Mouse (Mus musculus): ENCODE data around the gene Cerk.
"Not testable (repeated sequence)": the region's sequence is repeated elsewhere in the genome, so short reads cannot be mapped to it uniquely, and the experiment has no call there.

Cerk gene

GRCm38 (mm10) chr15:86206385-86206784 is 20.4 kb upstream of the Cerk start:
- DNase-seq (ENCODE audit: low spot score in 2 of 2): no peak

- peak; percentile 75 to 84 for DNase-seq (ENCODE audit: low spot score in 2 of 2)
These were observed 19.4 kb upstream of the Cerk start for GRCm38 (mm10) chr15:86205300-86205699.

GRCm38 (mm10) chr15:86203942-86204561 is 18.1 kb upstream of the Cerk start:
- no peak for DNase-seq (ENCODE audit: low spot score in 2 of 2)

- DNase-seq (ENCODE audit: low spot score in 2 of 2): no peak
These were observed 17.4 kb upstream of the Cerk start for GRCm38 (mm10) chr15:86203292-86203793.

- DNase-seq (ENCODE audit: low spot score in 2 of 2): peak in 1 of 2 experiments; percentile 58
These were observed 16.7 kb upstream of the Cerk start for GRCm38 (mm10) chr15:86202640-86203039.

- no peak for DNase-seq (ENCODE audit: low spot score in 2 of 2)
These were observed 15.9 kb upstream of the Cerk start for GRCm38 (mm10) chr15:86201696-86202330.

- no peak for DNase-seq (ENCODE audit: low spot score in 2 of 2)
These were observed 15.2 kb upstream of the Cerk start for GRCm38 (mm10) chr15:86201095-86201494.

GRCm38 (mm10) chr15:86200169-86200568 is 14.2 kb upstream of the Cerk start:
- DNase-seq (ENCODE audit: low spot score in 2 of 2): no peak

- no peak for DNase-seq (ENCODE audit: low spot score in 2 of 2)
These were observed 13.5 kb upstream of the Cerk start for GRCm38 (mm10) chr15:86199482-86199881.

- DNase-seq (ENCODE audit: low spot score in 2 of 2): no peak
These were observed 13.1 kb upstream of the Cerk start for GRCm38 (mm10) chr15:86199052-86199451.

- not testable (repeated sequence) for DNase-seq (ENCODE audit: low spot score in 2 of 2)
These were observed 8.9 kb upstream of the Cerk start for GRCm38 (mm10) chr15:86194676-86195453.

- DNase-seq (ENCODE audit: low spot score in 2 of 2): no peak
These were observed 6.0 kb upstream of the Cerk start for GRCm38 (mm10) chr15:86191933-86192332.

GRCm38 (mm10) chr15:86191505-86191904 is 5.6 kb upstream of the Cerk start:
- no peak for DNase-seq (ENCODE audit: low spot score in 2 of 2)

GRCm38 (mm10) chr15:86190387-86190786 is 4.4 kb upstream of the Cerk start:
- DNase-seq (ENCODE audit: low spot score in 2 of 2): no peak

- DNase-seq (ENCODE audit: low spot score in 2 of 2): no peak
These were observed 3.0 kb upstream of the Cerk start for GRCm38 (mm10) chr15:86188746-86189470.

- DNase-seq (ENCODE audit: low spot score in 2 of 2): no peak
These were observed 2.2 kb upstream of the Cerk start for GRCm38 (mm10) chr15:86188186-86188585.

GRCm38 (mm10) chr15:86186686-86187085 is 745 bp upstream of the Cerk start:
- no peak for DNase-seq (ENCODE audit: low spot score in 2 of 2)

- DNase-seq (ENCODE audit: low spot score in 2 of 2): peak; percentile 52 to 64
These were observed 871 bp downstream of the Cerk start for GRCm38 (mm10) chr15:86184851-86185688.

- no peak for DNase-seq (ENCODE audit: low spot score in 2 of 2)
These were observed 1.9 kb downstream of the Cerk start for GRCm38 (mm10) chr15:86184071-86184470.

- no peak for DNase-seq (ENCODE audit: low spot score in 2 of 2)
These were observed 2.5 kb downstream of the Cerk start for GRCm38 (mm10) chr15:86183484-86183883.

GRCm38 (mm10) chr15:86182646-86183045 is 3.3 kb downstream of the Cerk start:
- DNase-seq (ENCODE audit: low spot score in 2 of 2): peak; percentile 95
